Mouse (Mus musculus): Measurements from ENCODE around the gene Rfx5. TPM values are rescaled to one million over a fixed set of nuclear protein-coding genes. Genes with fewer than 3 reads are reported as not detected.

Gene Rfx5
- polyA plus RNA-seq, 1 experiment from 2014 or later, result 11.8 TPM

- 86% methylated on average over 9 of the region's 9 CpGs for WGBS
- ATAC-seq (ENCODE audit: insufficient read depth), result peak; percentile 19; the same call in 1 of the 2 replicates
Measured at GRCm38 (mm10) chr3:95007706-95008105, 53.8 kb downstream of the Rfx5 start.

GRCm38 (mm10) chr3:95010396-95010795 is 56.5 kb downstream of the Rfx5 start:
- Histone ChIP-seq H3K27ac (ENCODE audit: low read depth) (no peak overlapping the region), H3K27me3 (ENCODE audit: insufficient read depth, low read length) (no peaks in the 10 kb centered on the region), H3K4me3 (ENCODE audit: low read depth, low read length) (no peak overlapping the region), H3K36me3 (ENCODE audit: insufficient read depth) (peaks cover 69% of the 10 kb centered on the region), H3K4me1 (ENCODE audit: insufficient read depth) (peaks cover 8% of the 10 kb centered on the region; the same call in 1 of the 2 replicates), H3K9me3 (ENCODE audit: low read depth, low read length) (no peaks in the 10 kb centered on the region), H3K4me2 (no peak overlapping the region), H3K9ac (no peak overlapping the region)
- DNase-seq (no peak), ATAC-seq (ENCODE audit: insufficient read depth) (no peak)
- TF ChIP-seq CTCF (IDR thresholded peaks at IDR 0.05; ENCODE audit: low read depth), result no peak
- 79% methylated on average over 7 of the region's 7 CpGs for WGBS

More at GRCm38 (mm10) chr3:95007706-95008105, 53.8 kb downstream of the Rfx5 start:
- Histone ChIP-seq H3K36me3 (ENCODE audit: insufficient read depth) (peaks cover 93% of the 10 kb centered on the region), H3K9me3 (ENCODE audit: low read depth, low read length) (no peaks in the 10 kb centered on the region), H3K4me2 (no peak overlapping the region), H3K27ac (ENCODE audit: low read depth) (no peak overlapping the region), H3K4me3 (ENCODE audit: low read depth, low read length) (no peak overlapping the region), H3K4me1 (ENCODE audit: insufficient read depth) (no peaks in the 10 kb centered on the region), H3K27me3 (ENCODE audit: insufficient read depth, low read length) (no peaks in the 10 kb centered on the region), H3K9ac (no peak overlapping the region)
- no peak for DNase-seq
- no peak for TF ChIP-seq CTCF (IDR thresholded peaks at IDR 0.05; ENCODE audit: low read depth)

Small RNAs within 50 kb of the gene (microRNA-seq; reads per million reads assigned to microRNA genes)
- gene Mir7013 (ENCODE audit: borderline number of aligned reads), result not detected

Other genes with a start within 250 kb of the Rfx5 start
- 18.3 and 19.5 TPM in 2 replicates for gene Cgn, start 167.6 kb upstream of the Rfx5 start, polyA plus RNA-seq (2014; fragmentation: Nextera tagmentation; extraction: Ambion mirVana)
- gene Pogz, start 116.5 kb upstream of the Rfx5 start, polyA plus RNA-seq (2014; fragmentation: Nextera tagmentation; extraction: Ambion mirVana), result 21.3 and 22.1 TPM in 2 replicates
- gene Psmb4, start 67.1 kb upstream of the Rfx5 start, polyA plus RNA-seq (2014; fragmentation: Nextera tagmentation; extraction: Ambion mirVana), result 343 and 370 TPM in 2 replicates
- gene Selenbp1, start 21.0 kb upstream of the Rfx5 start, polyA plus RNA-seq (2014; fragmentation: Nextera tagmentation; extraction: Ambion mirVana), result 99.1 and 103 TPM in 2 replicates
- 24.7 and 25.9 TPM in 2 replicates for gene Pi4kb, start 20.7 kb downstream of the Rfx5 start, polyA plus RNA-seq (2014; fragmentation: Nextera tagmentation; extraction: Ambion mirVana)
- gene Zfp687, start 61.4 kb downstream of the Rfx5 start, polyA plus RNA-seq (2014; fragmentation: Nextera tagmentation; extraction: Ambion mirVana), result 28.1 and 31.7 TPM in 2 replicates
- 236 and 250 TPM in 2 replicates for gene Psmd4, start 88.5 kb downstream of the Rfx5 start, polyA plus RNA-seq (2014; fragmentation: Nextera tagmentation; extraction: Ambion mirVana)
- gene Pip5k1a, start 152.9 kb downstream of the Rfx5 start, polyA plus RNA-seq (2014; fragmentation: Nextera tagmentation; extraction: Ambion mirVana), result 12.2 and 13.6 TPM in 2 replicates
- gene Vps72, start 156.9 kb downstream of the Rfx5 start, polyA plus RNA-seq (2014; fragmentation: Nextera tagmentation; extraction: Ambion mirVana), result 167 and 170 TPM in 2 replicates
- gene Tmod4, start 170.4 kb downstream of the Rfx5 start, polyA plus RNA-seq (2014; fragmentation: Nextera tagmentation; extraction: Ambion mirVana), result 1.2 and 1.9 TPM in 2 replicates
- 62.7 and 67.9 TPM in 2 replicates for gene Scnm1, start 179.9 kb downstream of the Rfx5 start, polyA plus RNA-seq (2014; fragmentation: Nextera tagmentation; extraction: Ambion mirVana)
- 8.2 and 9.4 TPM in 2 replicates for gene Lysmd1, start 180.0 kb downstream of the Rfx5 start, polyA plus RNA-seq (2014; fragmentation: Nextera tagmentation; extraction: Ambion mirVana)
- gene Tnfaip8l2, start 188.3 kb downstream of the Rfx5 start, polyA plus RNA-seq (2014; fragmentation: Nextera tagmentation; extraction: Ambion mirVana), result 3.2 and 4.2 TPM in 2 replicates
- gene Sema6c, start 206.4 kb downstream of the Rfx5 start, polyA plus RNA-seq (2014; fragmentation: Nextera tagmentation; extraction: Ambion mirVana), result 3.7 and 5.4 TPM in 2 replicates